Mouse (Mus musculus): ENCODE results near the gene Cyp46a1.

DNA sequence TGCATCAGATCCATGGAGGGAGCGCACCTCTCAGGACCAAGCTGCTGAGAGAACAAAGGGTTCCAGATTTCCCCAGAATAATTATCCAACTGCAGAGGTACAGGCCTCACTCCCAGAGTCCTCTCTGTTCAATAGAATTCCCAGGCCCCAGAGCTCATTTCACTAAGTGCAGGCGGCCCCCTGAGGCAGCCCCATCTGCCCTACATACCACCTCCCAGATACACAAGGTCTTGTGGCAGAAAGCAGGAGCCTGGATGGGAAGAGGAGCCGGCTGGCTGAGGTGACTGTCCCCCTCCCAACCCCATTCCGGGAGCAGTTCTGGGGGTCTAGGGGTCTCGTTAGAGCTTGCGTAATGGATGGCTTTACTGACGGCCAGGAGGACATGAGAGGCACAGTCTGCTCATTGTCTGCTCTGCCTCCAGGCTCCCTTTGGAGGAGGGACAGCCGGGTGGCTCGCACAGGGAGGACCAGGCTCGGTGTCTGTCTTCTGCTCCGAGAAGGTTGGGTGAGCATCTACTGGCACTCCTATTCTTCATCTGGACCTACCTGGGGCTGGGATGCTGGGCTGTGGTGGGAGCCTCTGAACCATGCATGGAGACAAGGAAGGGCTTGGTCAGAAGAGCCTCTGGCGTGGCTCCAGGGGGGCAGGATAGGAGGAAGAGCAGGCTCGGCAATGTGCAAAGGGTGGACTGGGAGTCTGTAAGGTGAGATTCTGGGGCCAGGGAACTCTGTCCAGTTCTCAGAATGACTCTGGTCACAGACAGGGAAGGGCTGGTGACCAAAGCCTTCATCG lies 76.4 kb downstream of the Cyp46a1 start:
- TF ChIP-seq CHD2 (IDR thresholded peaks at IDR 0.05; ENCODE audit: low read depth, low read length) (no peak), ZNF384 (IDR thresholded peaks at IDR 0.05; ENCODE audit: low read depth, low read length) (no peak), HCFC1 (IDR thresholded peaks at IDR 0.05; ENCODE audit: borderline replicate concordance, insufficient read depth, low read length) (no peak)

Data from ES-E14 (cell line).